Mouse (Mus musculus): ENCODE data around the gene Slamf6.
"Not testable (repeated sequence)": the region's sequence is repeated elsewhere in the genome, so short reads cannot be mapped to it uniquely, and the experiment has no call there.

Gene Slamf6

GRCm38 (mm10) chr1:171955071-171955470, 37.8 kb downstream of the Slamf6 start:
- peak; percentile 68 for DNase-seq (ENCODE audit: extremely low read depth, low read depth)

- peak; percentile 31 for DNase-seq (ENCODE audit: extremely low read depth, low read depth)
These were observed 40.1 kb downstream of the Slamf6 start for GRCm38 (mm10) chr1:171957411-171957810.

DNA sequence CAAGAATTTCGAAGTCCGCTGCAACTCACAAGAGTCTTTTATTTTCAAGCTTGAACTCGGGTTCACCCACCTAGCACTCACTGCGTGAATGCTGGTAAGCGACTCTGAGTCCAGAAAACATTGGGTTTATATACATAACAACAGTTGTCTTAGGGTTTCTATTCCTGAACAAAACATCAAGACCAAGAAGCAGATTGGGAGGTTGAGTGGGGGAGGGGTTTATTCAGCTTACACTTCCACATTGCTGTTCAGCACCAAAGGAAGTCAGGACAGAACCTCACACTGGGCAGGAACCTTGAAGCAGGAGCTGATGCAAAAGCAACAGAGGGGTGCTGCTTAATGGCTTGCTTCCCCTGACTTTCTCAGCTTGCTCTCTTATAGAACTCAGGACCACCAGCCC, 43.4 kb downstream of the Slamf6 start:
- no peak for DNase-seq (ENCODE audit: extremely low read depth, low read depth)

DNA sequence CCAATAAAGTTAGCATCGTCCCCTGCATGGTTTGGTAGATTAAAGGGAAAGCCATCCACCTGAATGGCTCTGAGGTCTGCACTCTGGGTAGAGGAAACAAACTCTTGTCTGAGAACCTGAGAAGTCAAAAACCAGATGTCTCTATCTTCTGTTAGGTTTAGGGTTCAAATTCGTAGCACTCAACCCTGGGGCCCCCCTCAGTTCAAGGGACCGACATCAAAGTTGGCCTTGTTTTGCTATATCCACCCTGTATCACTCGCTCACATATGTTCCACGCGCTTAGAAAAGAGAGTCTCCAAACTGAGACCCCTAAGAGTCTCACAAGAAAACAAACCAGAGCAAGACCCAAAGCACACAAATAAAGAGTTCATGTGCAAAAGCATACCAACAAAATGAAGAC, 44.4 kb downstream of the Slamf6 start:
- no peak for DNase-seq (ENCODE audit: extremely low read depth, low read depth)

DNA sequence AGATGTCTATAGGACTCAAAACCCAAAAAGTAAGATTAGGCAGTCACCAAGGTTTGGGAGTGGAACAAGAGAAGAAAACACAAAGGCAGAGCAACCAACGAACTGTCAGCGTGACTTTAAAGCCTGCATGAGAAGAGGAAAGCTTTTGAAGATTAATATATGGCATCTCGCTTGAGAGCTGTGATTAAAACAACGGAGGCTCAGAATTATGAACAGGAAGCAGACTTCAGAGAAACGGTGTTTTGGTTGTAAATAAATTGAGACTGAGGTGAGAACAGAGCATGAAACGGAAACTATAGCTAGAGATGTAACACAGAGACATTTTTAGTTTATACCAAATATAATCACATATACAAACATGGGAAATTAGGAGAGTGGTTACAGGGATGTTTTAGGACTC, 46.3 kb downstream of the Slamf6 start:
- DNase-seq (ENCODE audit: extremely low read depth, low read depth) = no peak

- DNase-seq (ENCODE audit: extremely low read depth, low read depth) = no peak
These were observed 48.9 kb downstream of the Slamf6 start for GRCm38 (mm10) chr1:171966054-171966790.

GRCm38 (mm10) chr1:171969221-171969620, 51.9 kb downstream of the Slamf6 start:
- DNase-seq (ENCODE audit: extremely low read depth, low read depth) = no peak

- no peak for DNase-seq (ENCODE audit: extremely low read depth, low read depth)
These were observed 53.7 kb downstream of the Slamf6 start for GRCm38 (mm10) chr1:171970854-171971586.

DNA sequence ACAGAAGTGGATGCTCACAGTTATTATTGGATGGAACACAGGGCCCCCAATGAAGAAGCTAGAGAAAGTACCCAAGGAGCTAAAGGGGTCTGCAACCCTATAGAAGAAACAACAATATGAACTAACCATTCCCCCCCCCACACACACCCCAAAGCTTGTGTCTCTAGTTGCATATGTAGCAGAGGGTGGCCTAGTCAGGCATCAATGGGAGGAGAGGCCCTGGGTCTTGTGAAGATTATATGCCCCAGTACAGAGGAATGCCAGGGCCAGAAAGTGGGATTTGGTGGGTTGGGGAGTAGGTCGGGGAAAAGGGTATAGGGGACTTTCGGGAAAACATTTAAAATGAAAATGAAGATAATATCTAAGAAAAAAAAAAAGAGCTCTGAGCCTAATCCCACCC, 57.0 kb downstream of the Slamf6 start:
- not testable (repeated sequence) for DNase-seq (ENCODE audit: extremely low read depth, low read depth)

DNA sequence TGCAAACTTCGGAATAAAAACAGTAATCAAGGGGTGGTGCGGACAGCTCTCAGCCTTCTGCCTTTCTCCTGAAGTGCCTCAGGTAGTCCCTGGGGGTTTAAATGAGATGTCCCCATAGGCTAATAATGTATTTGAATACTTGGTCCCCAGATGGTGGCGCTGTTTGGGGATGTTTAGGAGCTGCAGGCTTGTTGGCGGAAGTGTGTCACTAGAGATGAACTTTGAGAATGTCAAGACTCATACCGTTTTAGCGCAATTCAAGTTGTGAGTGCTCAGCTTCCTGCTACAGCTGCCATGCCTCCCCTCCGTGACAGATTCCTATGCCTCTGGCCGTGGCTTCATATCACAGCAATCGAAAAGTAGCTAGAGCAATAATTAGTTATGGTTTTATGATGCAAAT, 58.1 kb downstream of the Slamf6 start:
- no peak for DNase-seq (ENCODE audit: extremely low read depth, low read depth)

DNA sequence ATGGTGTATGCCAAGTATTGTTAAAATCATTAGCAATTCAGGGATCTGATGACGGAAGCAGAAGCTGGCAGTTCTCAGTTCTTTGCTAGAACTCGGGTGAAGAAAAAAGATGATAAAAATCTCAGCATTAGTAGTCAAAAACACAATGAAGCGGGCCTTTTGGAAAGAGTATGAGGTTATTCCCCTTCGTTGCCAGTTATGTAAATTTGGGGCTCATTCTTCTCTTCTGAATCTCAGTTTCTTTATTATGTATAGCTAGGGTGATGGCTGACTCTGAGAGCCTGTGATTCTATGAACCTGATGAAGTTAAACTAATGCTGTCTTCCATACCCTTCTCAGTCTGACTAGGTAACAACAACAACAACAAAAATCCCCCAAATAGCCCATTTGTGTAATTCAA, 58.5 kb downstream of the Slamf6 start:
- no peak for DNase-seq (ENCODE audit: extremely low read depth, low read depth)

DNA sequence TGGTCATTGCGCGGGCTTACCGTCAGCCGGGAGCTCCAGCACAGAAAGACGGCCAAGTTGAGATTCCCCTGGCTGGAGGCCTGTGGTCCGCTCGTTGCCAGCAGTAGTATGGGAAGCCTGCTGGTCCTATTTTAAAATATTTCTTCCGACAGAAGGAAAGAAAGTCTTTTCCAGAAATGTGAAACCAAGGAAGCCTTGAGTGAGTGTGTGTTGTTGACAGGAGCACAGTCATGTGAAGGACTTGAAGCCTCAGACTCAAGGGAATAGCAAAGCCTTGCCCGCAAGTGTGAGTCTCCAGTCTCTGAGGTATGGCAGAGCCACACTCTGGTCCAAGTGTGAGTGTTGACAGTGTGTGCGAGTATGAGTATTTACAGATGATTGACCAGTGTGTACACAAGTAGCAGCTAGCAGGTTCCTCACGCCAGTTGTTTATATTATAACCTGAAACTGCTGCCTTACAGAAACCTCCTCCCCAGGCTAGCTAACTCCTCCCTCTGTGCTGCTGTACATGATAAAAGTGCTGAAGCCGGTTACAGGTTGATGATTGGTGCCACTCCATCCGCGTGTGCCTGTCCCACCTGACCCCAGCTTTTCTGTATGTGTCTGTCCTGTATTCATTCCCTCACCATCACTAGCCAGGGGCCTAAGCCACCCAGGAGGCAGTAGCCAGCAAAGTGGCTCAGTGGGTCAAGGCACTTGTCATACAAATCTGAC, 59.7 kb downstream of the Slamf6 start:
- DNase-seq (ENCODE audit: extremely low read depth, low read depth) = no peak

GRCm38 (mm10) chr1:171977891-171978290, 60.6 kb downstream of the Slamf6 start:
- DNase-seq (ENCODE audit: extremely low read depth, low read depth) = no peak

DNA sequence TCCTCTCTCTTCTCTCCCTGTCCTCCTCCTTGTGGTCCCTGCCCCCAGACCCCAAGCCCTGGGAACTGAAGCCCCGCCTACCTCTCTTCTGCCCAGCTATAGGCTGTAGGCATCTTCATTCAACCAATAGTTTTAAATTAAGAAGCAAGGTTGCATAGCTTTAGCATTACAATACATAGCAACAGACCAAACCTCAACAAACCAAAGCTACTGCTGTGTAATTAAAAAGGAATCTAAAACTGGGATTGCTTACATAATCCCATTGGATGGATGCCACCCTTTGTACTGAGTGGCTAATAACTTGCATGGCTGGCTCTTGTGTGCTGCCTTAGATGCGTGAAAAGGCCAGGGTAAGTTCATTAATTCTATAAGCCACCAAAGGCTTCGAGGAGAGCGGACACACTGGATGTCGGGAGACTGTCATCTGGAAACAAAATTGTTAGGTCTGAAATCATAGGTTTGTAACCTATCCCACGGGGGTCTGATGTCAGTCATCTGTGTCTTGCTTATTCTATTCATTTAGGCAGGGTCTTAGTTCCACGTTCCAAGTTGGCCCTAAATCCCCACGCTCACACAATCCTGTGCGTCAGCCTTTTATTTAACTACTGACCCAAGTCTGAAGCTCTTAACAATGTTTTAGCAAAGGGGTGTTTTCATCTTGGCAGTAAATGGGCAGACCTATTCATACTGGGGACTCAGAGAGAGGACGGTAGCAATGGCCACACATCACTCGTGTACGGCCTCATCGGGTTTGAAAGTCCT, 62.8 kb downstream of the Slamf6 start:
- no peak for DNase-seq (ENCODE audit: extremely low read depth, low read depth)

GRCm38 (mm10) chr1:171982170-171982569, 64.9 kb downstream of the Slamf6 start:
- no peak for DNase-seq (ENCODE audit: extremely low read depth, low read depth)

DNA sequence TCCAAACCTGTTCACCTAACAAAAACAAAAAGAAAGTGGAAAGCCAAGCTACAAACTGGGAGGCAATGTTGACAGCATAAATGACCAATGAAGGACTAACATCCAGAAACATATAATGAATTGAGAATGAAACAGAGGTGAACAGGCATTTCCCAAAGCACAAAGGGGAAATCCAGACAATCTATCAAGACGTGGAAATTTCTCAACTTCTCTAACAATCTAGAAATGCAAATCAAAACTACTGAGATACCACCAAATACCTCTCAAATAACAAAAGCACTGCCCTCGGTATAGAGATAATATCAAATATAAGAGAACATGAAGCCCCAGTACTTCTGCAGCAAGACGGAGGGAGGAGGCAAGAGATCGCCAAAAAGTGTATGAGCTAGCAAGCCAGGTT, 65.4 kb downstream of the Slamf6 start:
- no peak for DNase-seq (ENCODE audit: extremely low read depth, low read depth)

GRCm38 (mm10) chr1:171983372-171984001, 66.2 kb downstream of the Slamf6 start:
- peak; percentile 26 for DNase-seq (ENCODE audit: extremely low read depth, low read depth)

DNA sequence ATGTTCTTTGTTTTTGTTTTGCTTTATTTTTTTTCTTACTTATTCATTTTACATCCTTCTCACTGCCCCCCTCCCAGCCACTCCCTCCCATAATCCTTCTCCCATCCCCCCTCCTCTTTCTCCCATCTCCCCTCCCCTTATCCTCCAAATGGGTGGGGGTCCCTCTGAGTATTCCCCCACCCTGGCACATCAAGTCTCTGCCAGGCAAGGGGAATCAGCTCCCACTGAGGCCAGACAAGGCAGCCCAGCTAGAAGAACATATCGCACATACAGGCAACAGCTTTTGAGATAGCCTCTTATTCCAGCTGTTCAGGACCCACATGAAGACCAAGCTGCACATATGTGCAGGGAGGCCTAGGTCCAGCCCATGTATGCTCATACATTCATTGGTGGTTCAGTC, 66.8 kb downstream of the Slamf6 start:
- DNase-seq (ENCODE audit: extremely low read depth, low read depth) = no peak

GRCm38 (mm10) chr1:171991883-171992282, 74.6 kb downstream of the Slamf6 start:
- no peak for DNase-seq (ENCODE audit: extremely low read depth, low read depth)

DNA sequence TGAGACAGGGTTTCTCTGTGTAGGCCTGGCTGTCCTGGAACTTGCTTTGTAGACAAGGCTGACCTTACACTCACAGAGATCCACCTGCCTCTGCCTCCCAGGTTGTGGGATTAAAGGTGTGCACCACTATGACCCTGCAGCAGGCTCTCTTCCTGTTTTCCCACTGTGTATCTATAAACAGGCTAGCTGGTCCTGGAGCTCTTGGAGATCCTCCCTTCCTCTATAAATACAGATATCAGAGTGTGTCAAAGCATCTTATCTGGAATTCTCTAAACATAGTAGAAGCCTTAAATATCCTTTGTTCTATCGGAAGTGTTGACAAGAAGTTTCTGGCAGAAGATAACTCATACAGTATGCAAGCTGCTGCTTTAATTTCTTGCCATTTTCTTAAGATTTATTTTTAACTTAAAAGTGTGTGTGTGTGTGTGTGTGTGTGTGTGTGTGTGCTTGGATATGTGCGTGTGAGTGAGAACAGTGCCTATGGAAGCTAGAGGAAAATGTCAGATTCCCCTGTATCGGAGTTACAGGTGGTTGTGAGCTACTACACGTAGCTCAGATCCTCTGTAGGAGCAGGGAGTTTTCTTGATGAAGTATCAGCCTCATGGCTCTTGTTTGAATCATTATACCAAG, 75.7 kb downstream of the Slamf6 start:
- DNase-seq (ENCODE audit: extremely low read depth, low read depth) = no peak

DNA sequence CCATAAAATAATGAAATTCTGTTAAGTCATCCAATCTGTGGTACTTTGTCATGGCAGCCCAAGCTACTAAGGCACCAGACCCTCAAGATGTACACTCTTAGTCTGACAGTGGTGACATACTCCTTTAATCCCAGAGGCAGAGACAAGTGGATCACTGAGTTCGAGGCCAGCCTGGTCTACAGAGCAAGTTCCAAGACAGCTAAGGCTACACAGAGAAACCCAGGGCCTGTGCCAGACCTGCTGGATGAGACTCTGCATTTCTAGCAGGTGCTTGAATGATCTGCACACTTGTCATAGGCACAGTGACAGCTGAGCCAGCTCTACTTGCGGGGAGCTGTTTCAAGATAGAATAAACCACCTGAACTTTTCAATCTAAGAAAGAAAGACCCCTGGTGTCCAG, 77.2 kb downstream of the Slamf6 start:
- DNase-seq (ENCODE audit: extremely low read depth, low read depth) = no peak
